Mouse (Mus musculus): Measurements from ENCODE around the gene Dlgap3.
A peak's percentile ranks its signal among the peaks of the same experiment; 100 is the strongest.

The Dlgap3 gene

DNA sequence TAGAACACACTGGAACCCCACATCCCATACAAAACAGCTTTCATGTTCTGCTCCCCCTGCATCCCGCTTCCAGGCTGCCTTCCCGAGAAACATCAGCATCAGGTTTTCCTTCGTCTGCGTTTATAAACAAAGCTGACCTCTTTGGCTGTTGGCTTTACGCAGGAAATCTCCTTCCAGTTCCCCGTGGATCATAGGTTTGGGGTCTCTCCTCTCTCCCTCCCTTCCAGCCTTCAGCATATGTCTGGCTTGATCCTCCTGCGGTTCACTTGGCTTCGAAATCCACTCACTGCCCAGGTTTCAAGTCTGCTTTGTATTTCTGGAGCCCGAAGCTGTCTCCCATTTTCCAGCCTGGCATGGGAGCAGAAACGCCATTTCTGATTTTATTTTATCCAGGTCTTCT is 54.3 kb downstream of the Dlgap3 start:
- no peak for DNase-seq

DNA sequence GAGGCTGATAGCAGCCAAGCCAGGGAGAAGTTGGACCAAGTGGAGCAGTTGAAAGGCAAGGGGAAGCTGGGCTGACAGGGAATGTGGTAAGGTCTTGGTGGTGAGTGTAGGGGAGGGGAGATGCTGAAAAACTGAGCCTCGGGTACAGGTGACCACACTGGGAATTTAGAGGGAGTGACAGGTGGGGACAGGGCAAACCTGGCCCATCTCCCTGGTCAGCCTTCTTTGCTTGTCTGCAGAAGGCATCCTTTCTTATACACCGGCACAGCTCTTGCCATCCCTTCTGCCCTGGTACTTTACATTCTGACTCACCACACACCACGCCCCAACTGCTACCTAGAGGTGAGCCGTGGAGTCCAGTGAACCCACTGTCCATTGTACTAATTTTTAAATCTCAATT is 54.8 kb downstream of the Dlgap3 start:
- no peak for DNase-seq

DNA sequence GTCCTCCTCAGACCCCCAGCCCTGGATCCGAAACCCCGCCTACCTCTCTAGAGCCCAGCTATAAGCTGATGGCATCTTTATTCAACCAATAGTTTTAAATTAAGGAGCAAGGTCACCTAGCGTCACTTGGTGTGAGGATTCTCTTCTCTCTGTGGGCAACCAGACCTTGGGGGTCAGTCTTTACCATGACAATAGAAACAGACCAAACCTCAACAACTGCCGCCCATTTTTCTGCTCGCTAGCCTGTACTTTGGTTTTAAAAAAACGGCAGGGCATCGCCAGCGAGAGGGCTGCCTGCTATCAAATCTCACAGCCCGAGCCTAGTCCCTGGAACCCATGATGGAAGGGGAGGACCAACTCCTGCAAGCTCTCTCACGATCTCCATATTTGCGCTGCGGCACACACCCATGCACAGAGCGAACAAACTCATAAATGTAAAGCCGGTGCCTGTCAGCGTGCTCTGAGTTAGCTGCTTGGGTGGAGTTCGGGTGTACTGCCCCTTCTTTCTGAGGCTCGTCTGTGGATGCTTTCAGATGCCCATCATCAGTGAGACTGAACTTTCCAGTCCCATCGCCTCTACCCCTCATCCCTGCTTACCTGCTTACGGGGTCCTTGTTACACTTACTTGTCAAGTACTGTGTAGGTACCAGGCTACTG is 55.6 kb downstream of the Dlgap3 start:
- no peak for DNase-seq

DNA sequence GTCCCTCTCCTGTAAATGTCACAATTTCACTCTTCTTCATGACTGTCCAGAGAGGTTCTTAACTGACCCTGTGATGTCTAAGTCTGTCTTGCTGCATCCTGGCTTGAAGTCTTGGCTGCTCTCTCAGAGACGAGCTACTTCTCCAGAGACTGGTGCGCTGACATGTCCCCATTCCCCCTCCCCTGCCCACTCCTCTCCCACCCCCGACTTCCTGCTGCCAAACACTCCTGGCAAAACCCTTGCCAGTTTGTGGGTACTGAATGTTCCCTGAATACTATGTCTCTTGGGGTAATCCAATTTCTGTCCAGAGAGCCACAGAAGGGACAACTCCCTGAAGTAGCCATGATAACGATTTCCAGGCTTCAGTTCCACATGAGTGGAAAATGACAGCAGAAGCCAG is 57.1 kb downstream of the Dlgap3 start:
- DNase-seq: no peak

DNA sequence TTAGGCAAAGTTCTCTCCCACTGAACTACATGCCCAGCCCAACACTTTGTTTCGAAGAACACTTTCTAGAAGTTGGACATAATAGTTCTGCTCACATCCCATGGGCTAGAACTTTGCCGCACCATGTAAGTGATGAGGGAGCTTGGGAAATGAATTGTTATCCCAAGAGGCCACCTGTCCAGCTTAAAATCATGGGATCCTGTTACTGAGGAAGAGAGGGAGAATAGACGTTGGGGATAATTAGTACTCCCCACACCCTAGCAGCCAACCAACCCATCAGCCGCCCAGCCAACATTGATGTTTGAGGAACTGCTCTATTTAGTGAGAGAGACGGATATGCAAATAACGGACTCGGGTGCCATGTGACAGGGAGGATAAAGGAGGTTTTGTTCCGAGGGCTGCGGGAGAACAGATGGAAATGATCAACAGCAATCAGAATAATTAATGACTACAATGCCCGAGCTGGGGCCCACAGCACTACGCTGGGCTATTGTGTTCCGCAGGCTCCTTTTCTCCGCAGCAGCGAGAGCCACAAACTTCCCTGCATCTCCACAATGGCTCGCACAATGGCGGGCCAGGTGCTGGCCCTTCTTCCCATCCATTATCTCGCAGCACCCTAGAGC is 58.2 kb downstream of the Dlgap3 start:
- DNase-seq: no peak

DNA sequence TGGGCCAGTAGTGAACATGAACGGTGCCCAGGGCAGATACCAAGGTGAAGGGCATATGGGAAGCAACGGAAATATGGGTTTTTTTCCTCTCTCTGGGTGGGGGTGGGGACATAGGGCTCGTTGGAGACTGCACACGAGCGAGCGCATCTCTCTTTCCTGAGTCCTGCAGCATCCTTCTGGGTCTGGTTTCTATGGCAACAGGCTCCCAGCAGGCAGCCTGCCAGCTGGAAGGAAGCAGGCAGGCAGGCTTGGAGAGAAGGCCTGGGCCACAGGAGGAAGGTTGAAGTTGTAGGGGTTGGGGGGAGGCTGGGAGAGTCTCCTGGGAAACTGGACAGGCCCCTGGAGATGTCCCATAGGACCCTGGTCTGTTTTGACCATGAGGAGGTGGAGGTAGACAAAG is 63.0 kb downstream of the Dlgap3 start:
- no peak for DNase-seq

DNA sequence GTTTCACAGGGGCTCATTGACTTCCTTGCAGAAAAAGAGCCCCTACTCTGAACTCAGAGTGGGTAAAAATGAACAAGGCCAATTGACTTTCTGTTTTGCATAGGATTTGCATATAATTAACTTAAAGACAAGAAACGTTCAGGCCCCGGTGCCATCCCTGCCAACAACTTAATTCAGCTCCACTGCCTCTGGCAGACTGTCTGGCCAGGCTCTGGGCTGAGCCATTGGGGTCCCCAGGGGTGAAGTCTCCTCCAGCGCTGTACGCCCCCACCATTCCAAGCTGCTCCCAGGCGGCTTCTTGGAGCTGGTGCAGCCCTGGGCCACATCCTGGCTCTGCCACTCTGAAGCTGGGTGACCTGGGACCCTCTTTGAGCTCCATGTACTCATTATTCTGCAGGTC is 63.5 kb downstream of the Dlgap3 start:
- no peak for DNase-seq

DNA sequence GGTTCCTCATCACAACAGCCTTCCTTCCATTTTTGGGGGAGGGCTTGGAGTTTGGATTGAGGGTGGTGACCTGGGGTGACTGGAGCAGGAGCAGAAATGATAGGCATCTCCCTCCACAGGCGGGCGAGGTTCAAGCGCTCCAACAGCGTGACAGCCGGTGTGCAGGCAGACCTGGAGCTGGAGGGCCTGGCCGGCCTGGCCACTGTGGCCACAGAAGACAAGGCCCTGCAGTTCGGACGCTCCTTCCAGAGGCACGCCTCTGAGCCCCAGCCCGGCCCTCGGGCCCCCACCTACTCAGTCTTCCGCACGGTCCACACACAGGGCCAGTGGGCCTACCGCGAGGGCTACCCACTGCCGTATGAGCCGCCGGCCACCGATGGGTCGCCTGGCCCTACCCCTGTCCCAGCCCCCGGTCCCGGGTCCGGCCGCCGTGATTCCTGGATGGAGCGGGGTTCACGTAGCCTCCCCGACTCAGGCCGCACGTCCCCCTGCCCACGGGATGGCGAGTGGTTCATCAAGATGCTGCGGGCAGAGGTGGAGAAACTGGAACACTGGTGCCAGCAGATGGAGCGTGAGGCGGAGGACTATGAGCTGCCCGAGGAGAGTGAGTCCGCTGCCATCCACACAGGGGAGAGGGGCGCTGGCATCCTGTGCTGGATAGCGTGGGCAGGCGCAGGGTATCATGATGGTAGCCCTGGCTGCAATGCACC is 64.6 kb downstream of the Dlgap3 start:
- no peak for DNase-seq

DNA sequence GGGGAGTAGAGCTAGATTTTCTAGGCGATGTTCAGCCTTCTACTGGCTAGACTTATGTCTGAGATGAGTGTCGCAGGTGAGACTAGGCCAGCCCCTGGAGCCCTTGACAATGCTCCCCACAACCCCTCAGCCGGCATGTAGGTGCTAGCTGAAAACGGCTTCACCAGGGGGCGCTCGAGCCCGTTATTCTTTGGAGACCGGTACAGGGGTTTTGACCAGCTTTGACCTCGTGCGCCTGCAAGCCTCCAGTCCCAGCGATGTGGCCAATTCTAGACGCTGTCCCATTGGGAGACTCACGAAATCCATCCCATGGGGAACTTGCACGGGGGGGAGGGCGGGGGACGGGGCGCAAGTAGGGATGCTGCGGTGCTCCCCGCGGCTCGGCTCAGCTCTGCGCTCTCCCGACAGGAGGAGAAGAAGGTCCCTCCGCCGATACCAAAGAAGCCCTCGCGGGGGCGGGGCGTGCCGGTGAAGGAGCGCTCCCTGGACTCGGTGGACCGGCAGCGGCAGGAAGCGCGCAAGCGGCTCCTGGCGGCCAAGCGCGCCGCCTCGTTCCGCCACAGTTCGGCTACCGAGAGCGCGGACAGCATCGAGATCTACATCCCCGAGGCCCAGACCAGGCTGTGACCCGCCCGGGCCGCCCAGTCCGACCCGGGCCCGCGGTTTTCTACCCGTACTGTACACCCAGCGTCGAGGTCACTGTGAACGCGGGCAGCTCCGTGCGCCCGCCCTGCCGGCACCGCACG is 66.9 kb downstream of the Dlgap3 start:
- peak; percentile 90 for DNase-seq

DNA sequence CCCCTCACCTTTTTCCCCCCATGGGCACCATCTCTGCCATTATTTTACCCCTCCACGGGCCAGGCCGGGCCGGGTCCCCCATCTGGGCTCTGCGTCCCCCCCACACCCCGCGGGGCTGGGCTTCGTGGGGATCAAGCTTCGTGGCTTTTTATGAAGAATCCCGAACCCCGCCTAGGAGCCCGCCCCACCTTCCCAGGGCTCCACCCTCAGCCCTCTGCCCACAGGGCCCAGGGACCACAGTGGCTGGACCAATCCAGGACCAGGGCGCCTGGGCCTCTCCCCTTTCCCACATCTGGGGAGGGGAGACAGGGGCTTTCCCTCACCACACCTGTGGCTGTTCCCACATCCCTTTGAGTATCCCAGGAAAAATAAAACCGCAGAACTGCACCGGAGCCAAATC is 67.6 kb downstream of the Dlgap3 start:
- no peak for DNase-seq

DNA sequence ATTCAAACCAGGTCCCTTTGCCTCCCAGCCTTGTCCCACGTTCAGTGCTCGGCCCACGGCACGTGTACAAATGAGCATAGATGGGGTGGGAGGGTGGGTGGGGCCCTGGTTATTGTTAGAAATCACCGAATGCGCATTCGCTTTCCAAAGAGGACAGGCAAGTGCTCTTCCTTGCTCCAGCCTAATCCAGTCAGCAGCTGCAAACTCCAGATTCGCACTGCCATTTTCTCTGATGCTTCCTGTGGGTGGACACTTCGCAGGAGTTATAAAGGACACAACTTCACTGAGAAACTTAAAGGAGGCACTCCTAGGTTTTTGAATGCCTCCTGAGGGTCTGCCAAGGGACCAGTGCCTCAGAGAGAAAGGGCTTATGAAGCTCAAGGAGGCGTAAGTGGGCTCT is 68.3 kb downstream of the Dlgap3 start:
- DNase-seq: no peak

DNA sequence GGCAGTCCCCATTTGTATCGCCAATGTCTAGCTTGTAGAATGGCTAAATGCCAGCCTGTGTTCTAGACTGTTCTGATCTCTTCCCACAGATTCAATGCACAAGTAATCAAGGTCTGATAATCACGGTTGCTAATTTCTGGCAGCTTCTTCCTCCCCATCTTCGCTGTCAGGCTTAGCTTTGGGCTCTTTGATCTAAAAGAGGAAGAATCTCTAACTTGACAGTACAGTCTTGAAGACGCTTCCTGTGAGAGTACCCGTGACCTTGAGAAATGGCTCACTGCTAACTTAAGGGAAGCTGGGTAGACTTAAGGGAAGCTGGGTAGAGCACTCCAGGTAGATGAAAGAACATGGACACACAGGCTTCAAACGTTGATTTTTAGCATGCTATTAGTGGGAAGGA is 73.7 kb downstream of the Dlgap3 start:
- DNase-seq: no peak

DNA sequence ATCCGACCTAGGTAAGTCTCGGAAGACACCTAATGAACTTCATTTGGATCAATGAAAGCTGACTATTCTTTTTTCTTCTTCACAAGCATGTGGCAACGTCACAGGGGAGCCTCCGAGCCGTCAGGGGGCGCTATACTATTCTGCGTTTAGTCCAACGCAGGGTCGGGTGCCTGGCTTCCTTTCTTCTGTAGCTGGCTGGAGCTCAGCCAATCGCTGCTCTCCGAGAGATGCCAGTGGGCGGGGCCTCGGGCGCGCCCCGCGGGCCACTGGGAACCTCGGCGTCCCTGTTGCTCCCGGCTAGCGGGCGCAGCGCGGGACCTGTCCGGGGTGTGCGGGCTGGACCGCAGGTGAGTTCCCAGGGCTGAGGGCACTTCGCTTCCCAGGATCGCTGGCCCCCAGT is 74.5 kb downstream of the Dlgap3 start, which contains the start of gene Smim12:
TSS of gene Smim12 (plus strand) at position 233 of the 400 bp plus-strand sequence.
- peak; percentile 99 for DNase-seq

DNA sequence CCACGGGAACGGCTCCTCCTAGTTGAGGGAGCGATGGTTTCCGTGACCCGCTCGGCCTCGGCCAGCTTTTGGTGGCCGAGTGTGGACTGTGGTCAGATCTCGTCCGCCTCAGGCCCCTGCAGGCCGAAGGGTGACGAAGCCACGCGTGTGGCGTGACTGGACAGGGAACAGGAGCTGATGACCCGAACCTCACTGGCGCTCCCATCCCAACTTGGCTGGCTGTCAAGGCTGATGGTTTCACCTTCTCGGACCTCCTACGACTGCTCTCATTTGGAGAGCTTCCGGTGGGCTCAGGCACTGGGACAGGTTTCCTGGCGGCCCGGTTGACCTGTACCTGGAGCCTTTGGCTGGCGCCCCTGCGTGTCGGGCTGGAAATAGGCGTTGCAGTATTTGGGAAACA is 74.9 kb downstream of the Dlgap3 start:
- no peak for DNase-seq

DNA sequence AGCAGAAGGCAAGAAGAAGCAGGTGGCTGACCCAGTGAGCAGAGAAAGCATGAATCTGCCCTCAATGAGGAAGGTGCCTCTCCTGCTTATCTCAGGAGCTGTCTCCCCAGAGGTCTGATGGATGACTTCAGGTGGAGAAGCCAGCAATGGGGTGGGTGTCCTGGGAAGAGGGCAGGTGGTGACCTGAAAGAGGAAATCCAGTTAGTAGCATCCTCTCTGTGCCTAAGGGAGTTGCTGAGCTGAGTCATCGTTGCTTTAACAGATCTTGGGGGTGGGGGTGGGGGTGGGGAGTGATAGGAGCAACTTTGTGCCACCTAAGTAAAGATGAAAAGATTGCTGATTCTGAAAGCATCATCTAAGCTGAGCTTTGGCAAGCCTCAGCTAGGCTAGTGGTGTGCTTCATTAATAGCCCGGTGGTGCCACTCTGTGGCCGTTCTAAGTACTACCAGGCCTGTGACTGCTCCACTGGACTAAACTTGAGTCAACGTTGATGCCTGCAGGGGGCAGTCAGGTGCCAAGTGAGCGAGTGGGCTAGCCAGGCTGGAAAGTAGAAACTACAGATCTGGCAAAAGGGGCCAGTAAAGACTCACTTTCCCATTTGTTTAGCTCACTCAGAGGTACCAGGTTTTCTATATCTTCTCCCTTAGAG is 80.8 kb downstream of the Dlgap3 start:
- DNase-seq: peak; percentile 98

DNA sequence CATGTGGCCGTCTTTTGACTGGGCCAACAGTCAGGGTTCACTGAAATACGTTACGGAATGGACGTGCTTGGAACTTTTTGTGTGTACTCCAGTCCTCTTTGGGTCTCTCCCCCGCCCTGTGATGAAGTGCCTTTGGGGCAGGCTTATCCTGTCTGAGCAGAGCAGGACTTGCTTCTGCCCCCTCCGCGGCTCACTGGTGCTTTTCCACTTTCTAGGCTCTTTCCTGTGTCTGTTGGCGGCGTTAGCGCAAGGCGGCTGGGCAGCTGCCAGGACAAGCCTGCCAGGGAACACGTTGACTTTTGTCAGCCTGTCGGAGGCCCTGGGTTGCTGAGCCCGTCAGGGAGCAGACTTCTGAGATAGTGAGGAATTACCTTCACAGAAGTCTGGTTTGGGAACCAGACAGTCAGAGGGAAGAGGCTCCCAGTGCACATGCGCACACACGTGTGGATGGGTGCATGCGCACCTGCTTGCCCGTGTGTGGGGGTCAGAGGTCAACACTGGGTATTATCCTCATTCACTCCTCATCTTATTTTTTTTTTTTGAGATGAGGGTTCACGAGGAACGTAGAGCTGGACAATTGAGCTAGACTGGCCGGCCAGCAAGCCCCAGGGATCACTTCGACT is 83.1 kb downstream of the Dlgap3 start:
- peak; percentile 89 for DNase-seq

DNA sequence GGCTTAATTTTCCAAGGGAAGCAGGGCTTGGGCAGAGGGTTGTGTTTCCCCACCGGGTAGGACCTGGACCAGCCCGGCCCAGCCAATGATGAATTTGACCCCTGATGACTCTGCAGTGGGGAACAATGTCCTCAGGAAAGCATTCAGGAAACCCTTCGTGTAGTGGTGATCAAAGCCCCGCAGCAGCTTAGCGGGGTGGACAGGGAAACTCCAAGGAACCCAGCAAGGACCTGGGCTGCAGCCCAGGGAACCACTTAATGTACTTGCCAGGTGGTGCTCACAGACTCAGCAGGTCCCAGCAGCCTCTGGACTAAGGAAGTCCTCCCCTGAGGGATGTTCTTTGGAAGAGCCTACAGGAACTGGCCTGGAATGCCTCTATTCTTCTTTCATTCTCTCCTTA is 87.7 kb downstream of the Dlgap3 start:
- DNase-seq: no peak

DNA sequence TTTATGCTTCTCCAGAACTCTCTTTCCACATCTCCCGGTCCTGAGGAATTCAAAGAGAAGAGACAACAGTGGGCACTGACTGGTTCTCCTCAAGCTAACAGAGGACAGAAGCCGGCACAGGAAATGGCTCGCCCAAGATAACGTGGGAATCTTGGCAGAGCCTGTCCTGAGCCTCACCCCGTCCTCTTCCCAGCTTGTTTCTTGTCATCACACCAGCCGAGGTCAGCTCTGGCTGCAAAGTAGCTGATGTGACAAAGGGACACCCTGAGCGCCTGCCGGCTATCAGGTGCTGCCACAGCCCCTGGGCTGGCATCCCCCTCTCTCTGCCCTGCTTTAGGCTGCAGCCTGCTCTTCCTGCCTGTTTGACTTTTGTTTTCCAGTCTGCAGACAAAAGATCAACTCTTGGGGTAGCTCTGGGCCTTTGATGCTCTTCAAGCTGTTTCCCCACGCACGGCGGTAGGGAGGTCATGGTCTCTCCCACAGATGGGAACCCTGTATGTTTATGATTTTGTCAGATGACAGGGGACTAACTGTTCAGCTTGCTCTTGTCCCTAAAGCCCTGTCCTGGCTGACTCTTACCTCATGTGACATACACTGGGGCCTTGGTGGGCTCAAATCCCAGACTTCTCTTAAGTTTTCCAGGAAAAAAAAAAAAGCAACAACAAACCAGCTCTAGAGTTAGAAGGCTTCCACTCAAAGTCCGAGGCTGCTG is 89.3 kb downstream of the Dlgap3 start:
- DNase-seq: peak; percentile 86

DNA sequence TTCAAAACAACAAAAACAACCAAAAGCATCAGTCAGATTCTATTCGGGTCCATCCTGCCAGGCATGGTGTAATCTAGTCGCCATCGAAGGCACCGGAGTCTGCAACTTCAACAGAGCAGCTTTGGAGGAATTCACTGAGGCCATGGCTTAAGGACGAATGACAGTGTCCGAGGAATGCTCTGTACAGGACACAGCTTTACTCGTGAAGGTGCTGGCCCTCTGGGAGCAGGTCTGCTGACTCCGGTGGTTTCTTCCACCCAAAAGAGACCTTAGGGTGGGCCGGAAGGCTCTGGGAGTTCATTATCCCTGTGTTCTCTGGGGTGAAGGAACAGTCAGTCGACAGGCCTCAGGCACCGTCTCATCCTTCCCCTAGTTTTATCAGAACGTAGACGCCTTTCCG is 92.6 kb downstream of the Dlgap3 start:
- no peak for DNase-seq

DNA sequence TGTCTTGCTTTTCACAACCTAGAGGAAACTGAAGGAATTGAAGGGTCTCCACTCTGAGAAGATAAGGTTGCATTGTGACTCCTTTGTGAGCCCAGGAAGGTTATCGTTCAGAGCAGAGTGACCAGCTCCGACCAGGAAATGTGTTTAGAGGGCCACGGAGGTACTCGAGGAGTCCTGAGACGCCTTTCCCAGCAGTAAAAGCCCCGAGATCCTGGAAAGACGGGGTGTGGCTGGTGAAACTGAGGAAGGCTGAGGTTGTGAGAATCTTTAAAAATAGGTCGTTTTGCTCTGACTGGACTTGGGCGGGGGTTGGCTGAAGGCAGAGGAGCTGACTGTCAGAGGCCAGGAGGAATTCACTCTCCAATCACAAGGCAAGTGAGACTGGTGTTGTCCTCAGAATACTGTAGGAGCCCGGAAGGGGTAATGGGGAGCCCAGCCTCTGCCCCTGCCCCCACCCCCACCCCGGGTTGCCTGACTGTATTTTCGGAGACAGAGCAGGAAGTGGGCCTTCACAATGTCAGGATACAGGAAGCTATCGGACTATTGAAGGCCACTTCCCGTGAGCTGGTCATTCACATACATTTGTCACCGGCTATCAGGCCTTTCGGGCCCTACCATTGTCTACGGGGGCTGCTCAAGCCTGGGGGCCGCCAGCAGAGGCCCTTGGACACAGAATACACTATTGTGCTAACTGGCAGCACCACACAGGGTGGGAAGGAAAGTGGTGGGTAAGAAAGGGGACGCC is 94.6 kb downstream of the Dlgap3 start:
- DNase-seq: peak; percentile 76

DNA sequence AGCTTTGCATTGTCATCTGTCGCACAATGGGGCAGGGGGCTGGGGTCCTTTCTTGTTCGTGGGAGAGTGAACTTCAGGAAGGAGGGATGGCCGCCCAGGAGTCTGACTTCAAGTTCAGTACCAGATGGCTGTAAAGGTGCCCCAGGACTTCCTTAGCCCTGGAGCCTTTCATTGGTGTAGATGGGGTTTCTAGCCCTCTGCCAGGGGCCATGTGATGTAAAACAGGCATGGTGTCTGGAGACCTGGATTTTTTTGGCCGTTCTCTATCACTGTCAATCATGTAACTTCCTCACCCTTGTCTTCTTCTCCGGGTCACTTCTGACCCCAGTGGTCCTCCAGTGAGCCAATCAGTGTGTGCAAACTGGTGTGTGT is 95.2 kb downstream of the Dlgap3 start:
- no peak for DNase-seq
